Mouse (Mus musculus) CH12.LX (cell line): ENCODE data around the gene Gm20604. TPM values are rescaled to one million over a fixed set of nuclear protein-coding genes. Genes with fewer than 3 reads are reported as not detected.
A peak's percentile ranks its signal among the peaks of the same experiment; 100 is the strongest.

Source experiments
- DNase-seq: peaks from one replicate; pipeline ENCODE4 v3.0.0-alpha.2; 2013; ENCODE audit errors: extremely low read depth
- H3K27ac ChIP-seq: 2 replicates; pipeline ENCODE4 v1.5.1; 2012; ENCODE audit warnings: low read depth, mild to moderate bottlenecking, control low read depth, moderate library complexity; ENCODE audit not compliant: insufficient read depth
- H3K27me3 ChIP-seq: replicated peaks from 2 replicates; pipeline ENCODE3; 2012; ENCODE audit warnings: inconsistent platforms
- H3K36me3 ChIP-seq, 2 experiments: replicated peaks in 1 of 2; 2 replicates each; pipeline versions ENCODE3 to v1.6.1; 2012; ENCODE audit warnings: inconsistent platforms in 1 of 2, low read length in 1 of 2, mild to moderate bottlenecking in 1 of 2, mixed read lengths in 1 of 2, moderate library complexity in 1 of 2; ENCODE audit not compliant: control insufficient read depth in 1 of 2, insufficient read depth in 1 of 2
- H3K4me1 ChIP-seq, 2 experiments: 2 replicates each; pipeline ENCODE4 v1.6.1; 2012; ENCODE audit warnings: inconsistent platforms in 1 of 2, moderate library complexity in 1 of 2; ENCODE audit not compliant: insufficient read depth in 2 of 2, control insufficient read depth in 1 of 2
- H3K4me2 ChIP-seq: 2 replicates; pipeline ENCODE4 v1.6.1; 2012; ENCODE audit warnings: low read depth, mild to moderate bottlenecking, control low read depth; ENCODE audit not compliant: poor library complexity, insufficient read depth, severe bottlenecking
- H3K4me3 ChIP-seq, 3 experiments: fragments of 150-350 bp in 1 of 3; sonication (generic) in 1 of 3; replicated peaks in 1 of 3; 2 replicates each; pipeline versions ENCODE3 to v1.5.1; 2011 to 2012; ENCODE audit warnings: low read depth in 2 of 3, low read length in 2 of 3, mild to moderate bottlenecking in 2 of 3, moderate library complexity in 2 of 3, control low read depth in 1 of 3, improper control_type of control experiment in 1 of 3, inconsistent platforms in 1 of 3, mixed read lengths in 1 of 3; ENCODE audit not compliant: poor library complexity in 1 of 3
- H3K79me2 ChIP-seq: replicated peaks from 2 replicates; pipeline ENCODE4 v1.6.1; 2012; ENCODE audit warnings: mild to moderate bottlenecking, moderate library complexity; ENCODE audit not compliant: control insufficient read depth, poor library complexity, insufficient read depth, severe bottlenecking; ENCODE audit errors: extremely low read depth
- H3K9ac ChIP-seq: 2 replicates; pipeline ENCODE4 v1.6.1; 2012; ENCODE audit warnings: low read depth, mild to moderate bottlenecking, control low read depth, moderate library complexity; ENCODE audit not compliant: insufficient read depth
- H3K9me3 ChIP-seq: replicated peaks from 2 replicates; pipeline ENCODE3; 2012; ENCODE audit warnings: low read length, inconsistent platforms, mixed read lengths
- BHLHE40 ChIP-seq: IDR thresholded peaks from 2 replicates; pipeline ENCODE4 v1.6.1; 2011; ENCODE audit warnings: mild to moderate bottlenecking, low read depth, low read length, improper control_type of control experiment
- CHD1 ChIP-seq: IDR thresholded peaks from 2 replicates; pipeline ENCODE4 v1.6.1; 2012; ENCODE audit warnings: low read depth, low read length, improper control_type of control experiment, inconsistent platforms
- CHD2 ChIP-seq: IDR thresholded peaks from 2 replicates; pipeline ENCODE4 v1.6.1; 2011; ENCODE audit warnings: low read length, improper control_type of control experiment
- CTCF ChIP-seq, 2 experiments: IDR thresholded peaks in 1 of 2; conservative IDR thresholded peaks in 1 of 2; 2 replicates each; pipeline ENCODE4 v1.5.1; 2011 to 2012; ENCODE audit warnings: low read depth in 2 of 2, low read length in 2 of 2, improper control_type of control experiment in 1 of 2, inconsistent platforms in 1 of 2, mild to moderate bottlenecking in 1 of 2, moderate library complexity in 1 of 2
- E2F4 ChIP-seq: IDR thresholded peaks from 2 replicates; pipeline ENCODE4 v1.6.1; 2011; ENCODE audit warnings: low read depth, low read length, improper control_type of control experiment; ENCODE audit not compliant: insufficient replicate concordance
- ELF1 ChIP-seq: IDR thresholded peaks from 2 replicates; pipeline ENCODE4 v1.6.1; 2014; ENCODE audit warnings: low read depth, mild to moderate bottlenecking, inconsistent platforms, low read length, improper control_type of control experiment
- EP300 ChIP-seq: IDR thresholded peaks from 2 replicates; pipeline ENCODE4 v1.6.1; 2011; ENCODE audit warnings: low read length, improper control_type of control experiment
- ETS1 ChIP-seq: conservative IDR thresholded peaks from 2 replicates; pipeline ENCODE4 v1.6.1; 2012; ENCODE audit warnings: low read depth, mild to moderate bottlenecking, inconsistent platforms, low read length, improper control_type of control experiment, moderate library complexity
- GABPA ChIP-seq: IDR thresholded peaks from 2 replicates; pipeline ENCODE4 v1.6.1; 2012; ENCODE audit warnings: low read depth, low read length, improper control_type of control experiment, inconsistent platforms; ENCODE audit not compliant: insufficient replicate concordance
- HCFC1 ChIP-seq: IDR thresholded peaks from 2 replicates; pipeline ENCODE4 v1.6.1; 2012; ENCODE audit warnings: low read depth, mild to moderate bottlenecking, inconsistent platforms, low read length, improper control_type of control experiment
- IRF4 ChIP-seq: IDR thresholded peaks from 2 replicates; pipeline ENCODE4 v1.6.1; 2014; ENCODE audit warnings: low read depth, mild to moderate bottlenecking, inconsistent platforms, low read length, improper control_type of control experiment
- JUN ChIP-seq: IDR thresholded peaks from 2 replicates; pipeline ENCODE4 v1.6.1; 2011; ENCODE audit warnings: low read depth, mild to moderate bottlenecking, low read length, improper control_type of control experiment, moderate library complexity; ENCODE audit not compliant: insufficient read depth
- JUND ChIP-seq: conservative IDR thresholded peaks from 2 replicates; pipeline ENCODE4 v1.6.1; 2011; ENCODE audit warnings: low read depth, low read length, improper control_type of control experiment
- KAT2A ChIP-seq: IDR thresholded peaks from 2 replicates; pipeline ENCODE4 v1.6.1; 2012; ENCODE audit warnings: low read length, improper control_type of control experiment, inconsistent platforms; ENCODE audit not compliant: insufficient replicate concordance
- MAFK ChIP-seq: IDR thresholded peaks from 2 replicates; pipeline ENCODE4 v1.6.1; 2011; ENCODE audit warnings: low read length, improper control_type of control experiment; ENCODE audit not compliant: insufficient replicate concordance
- MAX ChIP-seq: IDR thresholded peaks from 2 replicates; pipeline ENCODE4 v1.6.1; 2011; ENCODE audit warnings: low read length, improper control_type of control experiment
- MAZ ChIP-seq: IDR thresholded peaks from 2 replicates; pipeline ENCODE4 v1.6.1; 2012; ENCODE audit warnings: low read depth, mild to moderate bottlenecking, inconsistent platforms, low read length, improper control_type of control experiment, moderate library complexity
- MEF2A ChIP-seq: IDR thresholded peaks from 2 replicates; pipeline ENCODE4 v1.6.1; 2014; ENCODE audit warnings: low read depth, mild to moderate bottlenecking, inconsistent platforms, low read length, improper control_type of control experiment, borderline replicate concordance
- MXI1 ChIP-seq: IDR thresholded peaks from 2 replicates; pipeline ENCODE4 v1.6.1; 2011; ENCODE audit warnings: mild to moderate bottlenecking, low read depth, low read length, improper control_type of control experiment
- MYC ChIP-seq: IDR thresholded peaks from 2 replicates; pipeline ENCODE4 v1.6.1; 2011; ENCODE audit warnings: low read depth, mild to moderate bottlenecking, improper control_type of control experiment, low read length
- NELFE ChIP-seq: IDR thresholded peaks from 2 replicates; pipeline ENCODE4 v1.6.1; 2011; ENCODE audit warnings: low read depth, low read length, improper control_type of control experiment
- NRF1 ChIP-seq: IDR thresholded peaks from 2 replicates; pipeline ENCODE4 v1.6.1; 2014; ENCODE audit warnings: low read depth, mild to moderate bottlenecking, inconsistent platforms, low read length, improper control_type of control experiment, moderate library complexity
- PAX5 ChIP-seq: IDR thresholded peaks from 2 replicates; pipeline ENCODE4 v1.6.1; 2012; ENCODE audit warnings: low read length, inconsistent platforms, mixed read lengths
- POLR2A ChIP-seq: IDR thresholded peaks from 2 replicates; pipeline ENCODE4 v1.6.1; 2011; ENCODE audit warnings: low read depth, mild to moderate bottlenecking, improper control_type of control experiment, low read length
- POLR2AphosphoS2 ChIP-seq: IDR thresholded peaks from 2 replicates; pipeline ENCODE4 v1.6.1; 2011; ENCODE audit warnings: low read depth, low read length, improper control_type of control experiment
- RAD21 ChIP-seq: IDR thresholded peaks from 2 replicates; pipeline ENCODE4 v1.6.1; 2011; ENCODE audit warnings: low read depth, mild to moderate bottlenecking, low read length, improper control_type of control experiment, moderate library complexity
- RCOR1 ChIP-seq: conservative IDR thresholded peaks from 2 replicates; pipeline ENCODE4 v1.6.1; 2012; ENCODE audit warnings: low read depth, mild to moderate bottlenecking, inconsistent platforms, low read length, improper control_type of control experiment
- SIN3A ChIP-seq: IDR thresholded peaks from 2 replicates; pipeline ENCODE4 v1.6.1; 2012; ENCODE audit warnings: low read length, improper control_type of control experiment, inconsistent platforms
- SMC3 ChIP-seq: IDR thresholded peaks from 2 replicates; pipeline ENCODE4 v1.6.1; 2011; ENCODE audit warnings: low read depth, low read length, improper control_type of control experiment
- TBP ChIP-seq: conservative IDR thresholded peaks from 2 replicates; pipeline ENCODE4 v1.6.1; 2011; ENCODE audit warnings: low read depth, low read length, improper control_type of control experiment
- TCF12 ChIP-seq: IDR thresholded peaks from 2 replicates; pipeline ENCODE4 v1.6.1; 2014; ENCODE audit warnings: low read depth, mild to moderate bottlenecking, inconsistent platforms, low read length, improper control_type of control experiment
- UBTF ChIP-seq: IDR thresholded peaks from 2 replicates; pipeline ENCODE4 v1.6.1; 2012; ENCODE audit warnings: low read depth, mild to moderate bottlenecking, inconsistent platforms, low read length, improper control_type of control experiment, moderate library complexity
- USF1 ChIP-seq: IDR thresholded peaks from 2 replicates; pipeline ENCODE4 v1.6.1; 2014; ENCODE audit warnings: low read depth, mild to moderate bottlenecking, inconsistent platforms, low read length, improper control_type of control experiment
- USF2 ChIP-seq: conservative IDR thresholded peaks from 2 replicates; pipeline ENCODE4 v1.6.1; 2011; ENCODE audit warnings: low read depth, low read length, improper control_type of control experiment
- ZC3H11A ChIP-seq: IDR thresholded peaks from 2 replicates; pipeline ENCODE4 v1.6.1; 2012; ENCODE audit warnings: low read depth, mild to moderate bottlenecking, inconsistent platforms, low read length, improper control_type of control experiment
- ZKSCAN1 ChIP-seq: IDR thresholded peaks from 2 replicates; pipeline ENCODE4 v1.6.1; 2012; ENCODE audit warnings: low read depth, inconsistent platforms, low read length, improper control_type of control experiment, borderline replicate concordance
- ZMIZ1 ChIP-seq: IDR thresholded peaks from 2 replicates; pipeline ENCODE4 v1.6.1; 2012; ENCODE audit warnings: low read depth, mild to moderate bottlenecking, inconsistent platforms, low read length, improper control_type of control experiment
- ZNF384 ChIP-seq: IDR thresholded peaks from 2 replicates; pipeline ENCODE4 v1.6.1; 2012; ENCODE audit warnings: low read depth, low read length, improper control_type of control experiment, inconsistent platforms
- dilution Hi-C: fragments of 300-500 bp; cut with MboI; formaldehyde crosslinking; loops from 2 replicates; pipeline ENCODE4 v1.14.3; 2020; ENCODE audit warnings: low sequenced_read_pairs; ENCODE audit not compliant: extremely low pct_unique_long_range_greater_than_20kb, extremely low pct_ligation_motif_present
- in situ Hi-C: fragments of 300-500 bp; cut with MboI; formaldehyde crosslinking; loops from 3 replicates; pipeline ENCODE4 v1.14.3; 2019; ENCODE audit warnings: low sequenced_read_pairs, low pct_ligation_motif_present, low pct_unique_long_range_greater_than_20kb, mixed read lengths
- polyA plus RNA-seq: library from polyadenylated mRNA; unstranded; fragments of >175 nt; gene quantifications from 2 replicates; pipeline ENCODE4 v1.2.1, GENCODE M21; 2012; ENCODE audit warnings: low read depth; ENCODE audit not compliant: insufficient read length
- total RNA-seq, 2 experiments: library from RNA; depleted of rRNA; stranded (reverse); fragments of 300-350 nt in 1 of 2; fragments of >200 nt in 1 of 2; gene quantifications; 2 replicates each; pipeline ENCODE4 v1.2.3; 2012 to 2014

The Gm20604 gene
- total and polyA plus RNA-seq, 3 experiments, result 5.7 to 14.4 (median 11.3) TPM

DNA sequence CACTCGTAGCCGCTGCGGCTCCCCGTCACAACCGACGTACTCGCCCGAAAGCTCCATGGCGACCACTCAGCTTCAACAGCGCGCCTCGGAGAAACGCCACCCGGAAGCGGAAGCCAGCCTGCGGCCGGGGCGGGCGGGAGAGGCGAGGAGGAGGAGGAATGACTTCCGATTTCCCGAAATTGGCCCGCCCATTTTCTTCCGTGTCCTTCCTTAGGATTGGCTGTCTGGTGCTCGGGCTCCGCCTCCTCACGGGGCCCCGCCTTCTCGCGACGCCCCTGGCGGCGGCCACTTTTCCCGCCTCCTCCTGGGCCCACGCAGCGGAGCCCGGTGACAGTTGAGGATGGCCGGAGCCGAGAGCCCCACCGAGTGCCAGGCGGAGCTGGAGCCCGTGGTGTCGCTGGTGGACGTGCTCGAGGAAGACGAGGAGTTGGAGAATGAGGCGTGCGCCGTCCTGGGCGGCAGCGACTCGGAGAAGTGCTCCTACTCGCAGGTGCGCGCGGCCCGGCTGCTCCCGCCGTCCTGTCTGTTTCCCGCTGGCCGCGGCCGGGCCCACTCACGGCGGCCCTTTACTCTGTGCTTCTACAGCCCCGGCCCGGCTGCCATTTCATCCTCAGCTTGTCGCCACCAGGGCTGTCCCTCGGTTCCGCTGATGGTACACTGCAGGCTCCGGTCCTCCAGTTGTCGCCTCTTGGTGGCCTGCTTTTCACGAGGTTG lies 626 bp downstream of the Gm20604 start, which contains the start of the genes Gm28051, Gon7 and Ubr7:
Gene Gm28051 (minus strand): TSS at position 77 of the 714 bp plus-strand sequence.
Gene Gon7 (minus strand): TSS at position 115 of the 714 bp plus-strand sequence.
Gene Ubr7 (plus strand): TSS at position 279 of the 714 bp plus-strand sequence.
- Histone ChIP-seq H3K79me2 (peaks cover 72% of the 10 kb centered on the region), H3K4me3 (peak within 1 kb of the TSS; percentile 84 to 97 (median 92)), H3K9ac (peak within 1 kb of the TSS; percentile 89), H3K27ac (peak within 1 kb of the TSS; percentile 48), H3K27me3 (no peaks in the 10 kb centered on the region), H3K36me3 (peaks cover 9 to 34% of the 10 kb centered on the region in 2 experiments), H3K9me3 (no peaks in the 10 kb centered on the region), H3K4me2 (peak within 1 kb of the TSS; percentile 95), H3K4me1 (peaks cover 4 to 51% of the 10 kb centered on the region in 2 experiments; a peak in 3 of 4 replicates)
- in situ Hi-C loops (no loop called here), dilution Hi-C loops (no loop called here)
- peak; percentile 84 for TF ChIP-seq CHD2
- TF ChIP-seq TBP, result no peak
- no peak for TF ChIP-seq ZNF384
- peak; percentile 78; the same call in 1 of the 2 replicates for TF ChIP-seq E2F4
- peak; percentile 87; the same call in 1 of the 2 replicates for TF ChIP-seq KAT2A
- TF ChIP-seq IRF4, result peak; percentile 44; the same call in 1 of the 2 replicates
- TF ChIP-seq POLR2A, result peak; percentile 85
- no peak for TF ChIP-seq POLR2AphosphoS2
- TF ChIP-seq MAZ, result peak; percentile 95
- no peak for TF ChIP-seq BHLHE40
- no peak for TF ChIP-seq MAFK
- no peak for TF ChIP-seq EP300
- TF ChIP-seq SMC3, result no peak
- TF ChIP-seq MEF2A, result no peak; the same call in 1 of the 2 replicates
- TF ChIP-seq ZKSCAN1, result no peak
- TF ChIP-seq ETS1, result no peak
- peak; percentile 85 for TF ChIP-seq MAX
- no peak; the same call in 1 of the 2 replicates for TF ChIP-seq GABPA
- TF ChIP-seq MYC, result no peak
- TF ChIP-seq MXI1, result peak; percentile 48; the same call in 1 of the 2 replicates
- TF ChIP-seq UBTF, result no peak
- TF ChIP-seq HCFC1, result peak; percentile 92
- no peak for TF ChIP-seq CHD1
- TF ChIP-seq JUN, result no peak
- TF ChIP-seq RCOR1, result peak; percentile 28; the same call in 1 of the 2 replicates
- TF ChIP-seq TCF12, result peak; percentile 66
- TF ChIP-seq ZC3H11A, result no peak
- TF ChIP-seq CTCF (conservative IDR thresholded peaks at IDR 0.05 in 1 of 2, IDR thresholded peaks at IDR 0.05 in 1 of 2; ENCODE audit: low read depth in 2 of 2, low read length in 2 of 2), result no peak
- no peak for TF ChIP-seq RAD21
- TF ChIP-seq ELF1, result peak; percentile 96
- no peak for TF ChIP-seq JUND
- TF ChIP-seq NELFE, result peak; percentile 78
- no peak for TF ChIP-seq USF1
- TF ChIP-seq USF2, result no peak
- TF ChIP-seq NRF1, result no peak
- TF ChIP-seq PAX5, result no peak
- peak; percentile 75 for TF ChIP-seq ZMIZ1
- TF ChIP-seq SIN3A, result no peak; the same call in 1 of the 2 replicates
- DNase-seq, result peak; percentile 98
